Mouse (Mus musculus) myocyte (in vitro differentiated cells): ENCODE data around the gene Drc7.

Source experiments
- CEBPB ChIP-seq: IDR thresholded peaks from 2 replicates; pipeline ENCODE4 v1.6.1; 2011; ENCODE audit warnings: mild to moderate bottlenecking, moderate library complexity; ENCODE audit not compliant: poor library complexity, insufficient read depth, severe bottlenecking
- E2F4 ChIP-seq: IDR thresholded peaks from one replicate; pipeline ENCODE4 v1.6.1; 2011; ENCODE audit warnings: mild to moderate bottlenecking, control low read depth, moderate library complexity; ENCODE audit not compliant: insufficient read depth
- MYOG ChIP-seq, 3 experiments: IDR thresholded peaks; one replicate each; pipeline ENCODE4 v1.6.1; 2011; ENCODE audit warnings: control low read depth in 2 of 3, low read depth in 2 of 3, mild to moderate bottlenecking in 2 of 3; ENCODE audit not compliant: insufficient read length in 2 of 3, control insufficient read depth in 1 of 3, insufficient read depth in 1 of 3
- POLR2A ChIP-seq: IDR thresholded peaks from one replicate; pipeline ENCODE4 v1.6.1; 2011; ENCODE audit warnings: low read depth, mild to moderate bottlenecking, control low read depth, moderate library complexity; ENCODE audit not compliant: insufficient read length
- POLR2AphosphoS2 ChIP-seq: IDR thresholded peaks from one replicate; pipeline ENCODE4 v1.6.1; 2011; ENCODE audit warnings: low read depth, control low read depth; ENCODE audit not compliant: insufficient read length
- REST ChIP-seq: IDR thresholded peaks from one replicate; pipeline ENCODE4 v1.6.1; 2011; ENCODE audit warnings: mild to moderate bottlenecking, control low read depth, moderate library complexity; ENCODE audit not compliant: insufficient read depth, insufficient read length
- TCF12 ChIP-seq: IDR thresholded peaks from one replicate; pipeline ENCODE4 v1.6.1; 2011; ENCODE audit warnings: mild to moderate bottlenecking, control low read depth; ENCODE audit not compliant: poor library complexity, insufficient read depth, severe bottlenecking
- TCF3 ChIP-seq: IDR thresholded peaks from one replicate; pipeline ENCODE4 v1.6.1; 2011; ENCODE audit warnings: low read depth, control low read depth; ENCODE audit not compliant: insufficient read length

DNA sequence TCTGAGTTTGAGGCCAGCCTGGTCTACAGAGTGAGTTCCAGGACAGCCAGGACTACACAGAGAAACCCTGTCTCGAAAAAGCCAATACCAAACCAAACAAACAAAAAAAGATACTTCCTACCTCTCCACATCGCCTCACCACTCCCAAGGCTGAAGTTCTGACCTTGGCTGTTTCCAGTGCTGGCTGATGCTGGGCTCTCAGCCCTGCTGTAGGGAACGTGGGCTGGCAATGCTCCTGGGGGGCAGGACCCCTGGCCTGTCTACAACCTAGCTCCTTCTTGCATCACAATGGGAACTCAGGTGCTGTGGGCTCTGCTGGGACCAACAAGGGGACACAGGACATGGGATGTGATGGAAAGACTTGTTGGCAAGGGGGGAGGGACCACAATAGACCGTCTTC is 58.2 kb downstream of the Drc7 start:
- no peak for TF ChIP-seq E2F4
- no peak for TF ChIP-seq TCF12
- no peak for TF ChIP-seq POLR2A
- no peak for TF ChIP-seq CEBPB
- no peak for TF ChIP-seq REST
- TF ChIP-seq POLR2AphosphoS2, result no peak
- TF ChIP-seq MYOG (IDR thresholded peaks at IDR 0.05; ENCODE audit: control insufficient read depth in 1 of 3, insufficient read depth in 1 of 3, insufficient read length in 2 of 3, low read depth in 2 of 3), result no peak
- TF ChIP-seq TCF3, result no peak
